Mouse (Mus musculus): ENCODE measurements at regions not wholly inside any gene's neighbourhood (a gene's known extent, or its start where the extent isn't known, plus 50 kb on each side); places are given as distances from the start of the nearest gene placed in this dataset.
A peak's percentile ranks its signal among the peaks of the same experiment; 100 is the strongest.
"Not testable (repeated sequence)": the region's sequence is repeated elsewhere in the genome, so short reads cannot be mapped to it uniquely, and the experiment has no call there.

GRCm38 (mm10) chr16:50847693-50848092, 256.7 kb upstream of the Ccdc54 start:
- DNase-seq = peak in 1 of 2 experiments; percentile 5

- no peak for DNase-seq
These were observed 255.6 kb upstream of the Ccdc54 start for GRCm38 (mm10) chr16:50846505-50846904.

- peak; percentile 69 to 76 for DNase-seq
These were observed 251.0 kb upstream of the Ccdc54 start for GRCm38 (mm10) chr16:50841677-50842580.

GRCm38 (mm10) chr16:50841205-50841604, 250.3 kb upstream of the Ccdc54 start:
- peak in 1 of 2 experiments; percentile 5 for DNase-seq

- DNase-seq = no peak
These were observed 248.7 kb upstream of the Ccdc54 start for GRCm38 (mm10) chr16:50839665-50840064.

GRCm38 (mm10) chr16:50837416-50837815, 246.5 kb upstream of the Ccdc54 start:
- DNase-seq = no peak

GRCm38 (mm10) chr16:50836457-50836856, 245.5 kb upstream of the Ccdc54 start:
- no peak for DNase-seq

GRCm38 (mm10) chr16:50833357-50833756, 242.4 kb upstream of the Ccdc54 start:
- DNase-seq = no peak

GRCm38 (mm10) chr16:50822352-50822751, 231.4 kb upstream of the Ccdc54 start:
- no peak for DNase-seq

- no peak for DNase-seq
These were observed 223.7 kb upstream of the Ccdc54 start for GRCm38 (mm10) chr16:50814626-50815025.

GRCm38 (mm10) chr16:50799145-50799794, 208.3 kb upstream of the Ccdc54 start:
- DNase-seq = peak; percentile 32 to 80

- DNase-seq = no peak
These were observed 207.1 kb upstream of the Ccdc54 start for GRCm38 (mm10) chr16:50798095-50798494.

- DNase-seq = no peak
These were observed 202.0 kb upstream of the Ccdc54 start for GRCm38 (mm10) chr16:50792960-50793359.

GRCm38 (mm10) chr16:50792506-50792905, 201.6 kb upstream of the Ccdc54 start:
- no peak for DNase-seq

GRCm38 (mm10) chr16:50788702-50789101, 197.7 kb upstream of the Ccdc54 start:
- DNase-seq = no peak

- no peak for DNase-seq
These were observed 195.2 kb upstream of the Ccdc54 start for GRCm38 (mm10) chr16:50786199-50786598.

GRCm38 (mm10) chr16:50785384-50785783, 194.4 kb upstream of the Ccdc54 start:
- no peak for DNase-seq

- DNase-seq = no peak
These were observed 193.8 kb upstream of the Ccdc54 start for GRCm38 (mm10) chr16:50784651-50785228.

- peak in 1 of 2 experiments; percentile 23 for DNase-seq
These were observed 193.1 kb upstream of the Ccdc54 start for GRCm38 (mm10) chr16:50783784-50784650.

- DNase-seq = peak; percentile 14 to 15
These were observed 192.3 kb upstream of the Ccdc54 start for GRCm38 (mm10) chr16:50783240-50783639.

- no peak for DNase-seq
These were observed 188.3 kb upstream of the Ccdc54 start for GRCm38 (mm10) chr16:50779030-50779784.

GRCm38 (mm10) chr16:50774699-50775098, 183.7 kb upstream of the Ccdc54 start:
- DNase-seq = not testable (repeated sequence)

Measured in kidney, postnatal 36 days (tissue).